Mouse (Mus musculus) erythroblast, embryonic 14.5 days (primary cell): ENCODE results near the gene Gm45808. TPM values are rescaled to one million over a fixed set of nuclear protein-coding genes. Genes with fewer than 3 reads are reported as not detected.
"Not testable (repeated sequence)": the region's sequence is repeated elsewhere in the genome, so short reads cannot be mapped to it uniquely, and the experiment has no call there.

Source experiments
- H3K27me3 ChIP-seq: 2 replicates; pipeline ENCODE4 v1.6.1; 2012; ENCODE audit warnings: inconsistent platforms; ENCODE audit not compliant: control insufficient read depth
- H3K36me3 ChIP-seq: 2 replicates; pipeline ENCODE4 v1.6.1; 2012; ENCODE audit warnings: mild to moderate bottlenecking, inconsistent platforms; ENCODE audit not compliant: control insufficient read depth
- H3K4me1 ChIP-seq: 2 replicates; pipeline ENCODE4 v1.6.1; 2012; ENCODE audit warnings: inconsistent platforms; ENCODE audit not compliant: control insufficient read depth
- H3K4me3 ChIP-seq: replicated peaks from 2 replicates; pipeline ENCODE3; 2012; ENCODE audit warnings: moderate library complexity, mild to moderate bottlenecking, inconsistent platforms
- H3K9me3 ChIP-seq: 2 replicates; pipeline ENCODE4 v1.6.1; 2012; ENCODE audit warnings: low read length, inconsistent platforms, mixed read lengths; ENCODE audit not compliant: control insufficient read depth
- GATA1 ChIP-seq: IDR thresholded peaks from 2 replicates; pipeline ENCODE4 v1.6.1; 2012; ENCODE audit warnings: low read length, inconsistent platforms, mixed read lengths
- TAL1 ChIP-seq: IDR thresholded peaks from 3 replicates; pipeline ENCODE4 v1.6.1; 2012; ENCODE audit warnings: low read length, inconsistent platforms, mixed read lengths
- polyA plus RNA-seq: library from polyadenylated mRNA; stranded (reverse); fragments of >175 nt; gene quantifications from 2 replicates; pipeline ENCODE4 v1.2.3, GENCODE M21; 2012

Gene Gm45808
- polyA plus RNA-seq, 1 experiment, result not detected

GRCm38 (mm10) chr7:45523678-45524170 lies 37.1 kb upstream of the Gm45808 start:
- TF ChIP-seq TAL1 (no peak), GATA1 (no peak)
- peaks cover 3% of the 10 kb centered on the region for H3K27me3 ChIP-seq
- H3K9me3 ChIP-seq, result peaks cover 4% of the 10 kb centered on the region
- H3K4me1 ChIP-seq, result peaks cover 48% of the 10 kb centered on the region
- H3K36me3 ChIP-seq, result peaks cover 69% of the 10 kb centered on the region
- peak overlapping the region; percentile 87 for H3K4me3 ChIP-seq

GRCm38 (mm10) chr7:45522957-45523676 lies 36.5 kb upstream of the Gm45808 start:
- no peak for TF ChIP-seq GATA1
- TF ChIP-seq TAL1, result no peak
- Histone ChIP-seq H3K9me3 (peaks cover 4% of the 10 kb centered on the region), H3K4me1 (peaks cover 53% of the 10 kb centered on the region), H3K27me3 (0 out of 2 replicates have a peak, but pooled peaks cover 2% of the 10 kb centered on the region), H3K4me3 (peak overlapping the region; percentile 87), H3K36me3 (peaks cover 72% of the 10 kb centered on the region)

GRCm38 (mm10) chr7:45522194-45522752 lies 35.7 kb upstream of the Gm45808 start:
- TF ChIP-seq GATA1 (no peak), TAL1 (no peak)
- Histone ChIP-seq H3K36me3 (peaks cover 72% of the 10 kb centered on the region), H3K4me3 (peak overlapping the region; percentile 87), H3K27me3 (no peaks in the 10 kb centered on the region), H3K9me3 (peaks cover 4% of the 10 kb centered on the region), H3K4me1 (peaks cover 56% of the 10 kb centered on the region)

DNA sequence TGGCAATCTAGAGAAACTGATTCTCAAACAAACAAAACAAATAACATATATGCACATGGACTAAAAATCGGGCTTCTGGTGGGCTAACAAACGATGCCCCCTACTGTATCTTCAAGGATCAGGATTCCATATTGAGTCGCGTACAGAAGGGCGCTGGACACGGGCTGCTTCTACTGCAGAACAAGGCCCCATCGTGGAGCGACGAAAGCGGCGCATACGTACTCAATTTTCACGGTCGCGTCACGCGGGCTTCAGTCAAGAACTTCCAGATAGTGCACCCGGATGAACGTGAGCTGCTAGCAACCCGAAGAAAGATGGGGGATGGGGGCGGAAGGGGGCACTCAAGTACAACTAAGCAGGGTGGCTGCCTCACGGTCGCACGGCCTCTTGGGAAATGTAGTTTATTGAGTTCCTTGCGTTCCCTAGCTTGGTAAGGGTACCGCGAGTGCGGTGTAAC lies 35.1 kb upstream of the Gm45808 start:
- peaks cover 53% of the 10 kb centered on the region for H3K4me1 ChIP-seq

GRCm38 (mm10) chr7:45520605-45521004 lies 34.0 kb upstream of the Gm45808 start:
- Histone ChIP-seq H3K4me1 (peaks cover 63% of the 10 kb centered on the region), H3K27me3 (no peaks in the 10 kb centered on the region), H3K36me3 (peaks cover 69% of the 10 kb centered on the region), H3K4me3 (peak overlapping the region; percentile 87), H3K9me3 (peaks cover 4% of the 10 kb centered on the region)
- TF ChIP-seq GATA1, result no peak
- TF ChIP-seq TAL1, result no peak

More for the DNA sequence above, 35.1 kb upstream of the Gm45808 start:
- Histone ChIP-seq H3K36me3 (peaks cover 72% of the 10 kb centered on the region), H3K4me3 (peak overlapping the region; percentile 87), H3K27me3 (no peaks in the 10 kb centered on the region), H3K9me3 (peaks cover 4% of the 10 kb centered on the region)
- TF ChIP-seq TAL1, result no peak
- TF ChIP-seq GATA1, result no peak

DNA sequence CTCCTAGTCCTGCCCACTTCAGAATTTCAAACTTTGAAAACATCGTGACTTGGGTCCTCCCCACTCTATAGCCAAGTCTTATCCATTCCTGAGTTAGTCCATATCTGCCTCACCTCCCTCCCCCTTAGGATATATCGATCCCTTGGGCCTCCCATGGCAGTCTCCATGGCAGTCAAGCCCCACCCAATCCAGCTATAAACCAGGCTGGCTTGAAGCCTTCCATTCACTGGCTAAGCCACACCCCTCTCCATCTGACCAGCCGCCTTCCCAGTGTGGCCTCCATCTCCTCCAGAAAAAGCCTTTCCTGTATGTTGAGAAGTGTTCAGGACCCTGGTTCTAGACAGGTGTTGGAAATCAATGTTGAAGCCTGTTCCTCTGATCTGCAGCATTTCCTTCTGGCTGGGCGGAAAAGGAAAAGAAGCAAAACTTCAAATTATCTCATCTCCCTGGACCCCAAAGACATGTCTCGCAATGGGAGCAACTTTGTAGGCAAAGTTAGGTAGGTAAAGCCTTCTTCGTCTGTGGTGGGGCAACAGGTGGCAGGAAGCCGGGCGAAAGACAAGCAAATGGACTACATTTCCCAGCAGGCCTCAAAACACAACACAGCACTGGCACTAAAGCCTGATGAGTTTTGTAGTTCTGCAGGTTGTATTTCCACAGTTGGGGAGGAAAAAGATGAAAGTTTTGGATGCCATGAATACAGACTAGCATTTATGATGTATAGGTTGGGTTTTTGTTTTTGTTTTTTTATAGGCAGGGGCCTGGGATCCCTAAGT lies 32.9 kb upstream of the Gm45808 start:
- Histone ChIP-seq H3K9me3 (peaks cover 4% of the 10 kb centered on the region), H3K27me3 (no peaks in the 10 kb centered on the region), H3K4me1 (peaks cover 74% of the 10 kb centered on the region), H3K36me3 (peaks cover 58% of the 10 kb centered on the region), H3K4me3 (peak overlapping the region; percentile 44)
- TF ChIP-seq GATA1, result no peak
- TF ChIP-seq TAL1, result no peak

GRCm38 (mm10) chr7:45518618-45519017 lies 32.0 kb upstream of the Gm45808 start:
- H3K9me3 ChIP-seq, result peaks cover 2% of the 10 kb centered on the region; the same call in 1 of the 2 replicates
- H3K4me1 ChIP-seq, result peaks cover 83% of the 10 kb centered on the region
- H3K36me3 ChIP-seq, result peaks cover 49% of the 10 kb centered on the region
- peak overlapping the region; percentile 44 for H3K4me3 ChIP-seq
- H3K27me3 ChIP-seq, result no peaks in the 10 kb centered on the region
- no peak for TF ChIP-seq TAL1
- no peak for TF ChIP-seq GATA1

DNA sequence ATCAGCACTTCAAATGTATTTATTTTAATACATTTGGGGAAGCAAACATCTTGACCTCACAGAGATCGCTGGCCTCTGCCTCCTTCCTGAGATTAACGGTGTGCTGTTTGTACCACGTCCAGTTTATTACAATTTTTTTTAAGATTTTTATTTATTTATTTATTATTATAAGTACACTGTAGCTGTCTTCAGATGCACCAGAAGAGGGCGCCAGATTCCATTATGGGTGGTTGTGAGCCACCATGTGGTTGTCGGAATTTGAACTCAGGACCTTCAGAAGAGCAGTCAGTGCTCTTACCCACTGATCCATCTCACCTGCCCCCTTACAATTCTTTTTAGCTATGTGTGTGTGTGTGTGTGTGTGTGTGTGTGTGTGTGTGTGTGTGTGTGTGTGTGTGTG lies 30.2 kb upstream of the Gm45808 start:
- peaks cover 75% of the 10 kb centered on the region for H3K4me1 ChIP-seq
- H3K4me3 ChIP-seq, H3K27me3 ChIP-seq, H3K9me3 ChIP-seq: not testable (repeated sequence)
- H3K36me3 ChIP-seq, result peaks cover 31% of the 10 kb centered on the region

DNA sequence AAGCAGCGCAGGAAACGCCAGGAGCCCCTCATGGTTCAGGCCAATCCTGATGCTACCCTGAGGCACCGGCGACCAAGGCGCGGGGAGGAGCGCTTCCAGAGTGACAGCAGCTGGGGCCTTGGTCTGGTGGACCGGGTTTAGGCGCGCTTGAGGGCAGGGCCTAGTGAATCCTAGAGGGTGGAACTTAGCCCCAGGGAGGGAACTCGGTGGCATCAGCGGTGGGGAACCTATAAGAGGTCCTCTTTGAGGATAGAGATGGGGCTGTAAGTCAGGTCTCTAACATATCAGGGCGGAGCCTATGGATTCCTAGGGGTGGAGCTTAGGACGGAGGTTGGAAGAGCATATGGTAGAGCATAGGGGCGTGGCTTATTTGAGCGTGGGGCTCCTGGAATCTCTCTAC lies 28.8 kb upstream of the Gm45808 start:
- TF ChIP-seq TAL1, result no peak
- Histone ChIP-seq H3K27me3 (no peaks in the 10 kb centered on the region), H3K36me3 (peaks cover 17% of the 10 kb centered on the region), H3K4me1 (peaks cover 66% of the 10 kb centered on the region), H3K4me3 (peak overlapping the region; percentile 60), H3K9me3 (no peaks in the 10 kb centered on the region)
